Mouse (Mus musculus): Measurements from ENCODE around the gene Plxdc1. TPM values are rescaled to one million over a fixed set of nuclear protein-coding genes. Genes with fewer than 3 reads are reported as not detected.

Gene Plxdc1
- polyA plus RNA-seq, 1 experiment from 2014 or later = 0.44 TPM

GRCm38 (mm10) chr11:97905941-97906340 is 80.3 kb downstream of the Plxdc1 start:
- WGBS = 48% methylated on average over 2 of the region's 2 CpGs
- Histone ChIP-seq H3K27me3 (replicated peaks) (0 out of 2 replicates have a peak, but pooled peaks cover under 1% of the 10 kb centered on the region), H3K9me3 (no peaks in the 10 kb centered on the region)

DNA sequence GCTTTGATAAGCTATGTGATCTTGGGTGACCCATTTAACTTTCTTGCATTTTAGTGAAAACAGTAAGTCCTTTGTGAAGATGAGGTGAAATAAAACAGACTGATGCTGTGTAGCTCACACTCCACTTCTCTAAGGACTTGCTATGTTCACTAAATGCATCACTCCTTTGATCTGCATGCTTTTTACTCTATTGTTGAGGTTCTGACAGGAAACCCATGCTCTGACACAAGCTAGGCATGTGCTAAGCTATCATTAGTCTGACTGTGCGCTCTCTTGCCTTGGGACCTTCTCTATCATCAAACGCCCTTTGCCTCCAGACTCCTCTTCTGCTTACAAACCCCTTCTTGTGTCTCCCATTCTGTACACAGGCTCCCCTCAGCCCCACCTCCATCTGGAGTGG is 80.7 kb downstream of the Plxdc1 start:
- no peaks in the 10 kb centered on the region for H3K36me3 ChIP-seq
- H3K4me1 ChIP-seq = no peaks in the 10 kb centered on the region
- H3K4me2 ChIP-seq = no peak overlapping the region
- ATAC-seq (ENCODE audit: extremely low read depth, insufficient number of reproducible peaks, low FRiP score, low TSS enrichment) = no peak
- no peak overlapping the region for H3K27ac ChIP-seq (replicated peaks)
- H3K9ac ChIP-seq = no peak overlapping the region
- H3K9me3 ChIP-seq = no peaks in the 10 kb centered on the region
- H3K27me3 ChIP-seq (replicated peaks) = peaks cover 4% of the 10 kb centered on the region; the same call in 1 of the 2 replicates
- no peak overlapping the region for H3K4me3 ChIP-seq
- 82% methylated on average over 2 of the region's 2 CpGs for WGBS

More at GRCm38 (mm10) chr11:97905941-97906340, 80.3 kb downstream of the Plxdc1 start:
- no peak overlapping the region for H3K9ac ChIP-seq
- no peaks in the 10 kb centered on the region for H3K36me3 ChIP-seq
- H3K4me1 ChIP-seq = no peaks in the 10 kb centered on the region
- ATAC-seq (ENCODE audit: extremely low read depth, insufficient number of reproducible peaks, low FRiP score, low TSS enrichment) = no peak
- H3K4me2 ChIP-seq = no peak overlapping the region
- H3K4me3 ChIP-seq = no peak overlapping the region
- no peak overlapping the region for H3K27ac ChIP-seq (replicated peaks)

DNA sequence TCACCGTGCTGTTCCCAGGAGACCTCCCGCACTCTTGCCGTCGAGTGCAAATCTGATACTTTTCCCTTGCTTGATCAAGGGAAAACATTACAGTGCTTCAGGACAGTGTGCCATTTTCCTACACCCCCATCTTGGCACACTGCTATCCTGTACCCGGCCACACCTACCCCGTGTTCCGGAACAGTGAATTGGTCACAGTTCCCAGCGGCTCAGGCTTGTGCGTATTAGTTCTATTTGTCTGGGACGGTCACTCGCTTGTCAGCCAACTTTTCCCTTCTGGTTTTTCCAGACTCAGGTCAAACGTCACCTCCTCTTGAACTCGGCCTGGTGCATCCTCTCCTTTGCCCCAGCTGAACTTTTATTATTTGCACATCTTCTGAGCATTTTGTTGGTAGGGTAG is 81.4 kb downstream of the Plxdc1 start:
- Histone ChIP-seq H3K27ac (replicated peaks) (no peak overlapping the region), H3K4me2 (no peak overlapping the region), H3K9me3 (no peaks in the 10 kb centered on the region), H3K27me3 (replicated peaks) (peaks cover 7% of the 10 kb centered on the region; the same call in 1 of the 2 replicates), H3K4me3 (no peak overlapping the region), H3K4me1 (no peaks in the 10 kb centered on the region), H3K9ac (no peak overlapping the region), H3K36me3 (no peaks in the 10 kb centered on the region)
- ATAC-seq (ENCODE audit: extremely low read depth, insufficient number of reproducible peaks, low FRiP score, low TSS enrichment) = no peak
- 82% methylated on average over 13 of the region's 13 CpGs for WGBS

- H3K27me3 ChIP-seq (replicated peaks) = peaks cover 7% of the 10 kb centered on the region; the same call in 1 of the 2 replicates
- H3K27ac ChIP-seq (replicated peaks) = no peak overlapping the region
- no peaks in the 10 kb centered on the region for H3K36me3 ChIP-seq
- 69% methylated on average over 6 of the region's 6 CpGs for WGBS
- no peaks in the 10 kb centered on the region for H3K9me3 ChIP-seq
- no peak overlapping the region for H3K9ac ChIP-seq
- no peak for ATAC-seq (ENCODE audit: extremely low read depth, insufficient number of reproducible peaks, low FRiP score, low TSS enrichment)
- no peak overlapping the region for H3K4me3 ChIP-seq
- no peaks in the 10 kb centered on the region for H3K4me1 ChIP-seq
- H3K4me2 ChIP-seq = no peak overlapping the region
These were observed 84.4 kb downstream of the Plxdc1 start for GRCm38 (mm10) chr11:97901806-97902205.

DNA sequence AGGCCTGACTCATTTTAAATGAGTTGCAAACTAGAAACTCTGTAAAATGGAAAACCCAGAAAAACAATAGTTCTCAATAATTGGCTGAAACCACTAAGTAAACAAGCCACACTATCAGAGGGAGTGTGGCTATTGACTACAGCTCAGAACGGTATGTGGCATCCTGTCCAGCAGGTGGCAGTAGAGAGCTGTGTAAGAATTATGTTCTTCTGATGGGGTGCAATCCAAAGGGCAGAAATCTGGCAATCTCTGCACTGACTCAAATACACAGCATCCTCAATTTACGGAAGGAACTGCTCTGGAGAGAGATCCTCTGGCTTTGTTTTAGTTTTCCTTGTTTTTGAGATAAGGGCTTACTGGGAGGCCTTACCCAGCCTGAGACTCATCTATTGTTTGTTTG is 86.4 kb downstream of the Plxdc1 start:
- Histone ChIP-seq H3K27ac (replicated peaks) (no peak overlapping the region), H3K9ac (no peak overlapping the region), H3K36me3 (no peaks in the 10 kb centered on the region), H3K4me2 (no peak overlapping the region), H3K4me3 (no peak overlapping the region), H3K4me1 (no peaks in the 10 kb centered on the region), H3K27me3 (replicated peaks) (peaks cover 7% of the 10 kb centered on the region; the same call in 1 of the 2 replicates), H3K9me3 (no peaks in the 10 kb centered on the region)
- 3% methylated on average over 2 of the region's 2 CpGs for WGBS
- ATAC-seq (ENCODE audit: extremely low read depth, insufficient number of reproducible peaks, low FRiP score, low TSS enrichment) = 0 out of 2 replicates have a peak, but pooled peaks have one; percentile 31

DNA sequence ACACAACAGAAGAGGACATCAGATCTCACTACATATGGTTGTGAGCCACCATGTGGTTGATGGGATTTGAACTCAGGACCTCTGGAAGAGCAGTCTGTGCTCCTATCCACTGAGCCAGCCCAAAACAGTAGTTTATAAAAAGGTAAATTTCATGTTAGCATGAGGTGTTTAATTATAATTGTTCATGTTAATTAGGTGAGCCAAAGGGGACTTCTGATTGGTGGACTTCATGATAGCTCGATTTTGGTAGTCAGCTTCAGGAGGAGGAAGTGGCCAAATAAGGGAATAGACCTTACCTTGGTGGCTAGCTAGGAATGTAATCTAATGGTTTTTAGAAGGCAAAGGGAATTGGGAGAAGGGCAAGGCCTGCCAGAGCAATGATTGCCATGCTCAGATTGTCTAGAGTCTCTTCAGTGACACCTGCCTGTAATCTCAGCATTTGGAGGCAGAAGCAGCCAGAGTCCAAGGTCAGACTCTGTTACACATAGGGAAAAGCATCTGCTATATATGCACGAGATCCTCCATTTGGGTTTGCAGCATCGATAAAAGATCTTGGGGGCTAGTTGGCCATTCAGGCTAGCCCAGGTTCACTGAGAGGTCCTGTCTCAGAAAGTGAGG is 88.6 kb downstream of the Plxdc1 start:
- no peaks in the 10 kb centered on the region for H3K4me1 ChIP-seq
- no peaks in the 10 kb centered on the region; the same call in 1 of the 2 replicates for H3K9me3 ChIP-seq
- ATAC-seq (ENCODE audit: extremely low read depth, insufficient number of reproducible peaks, low FRiP score, low TSS enrichment) = no peak
- H3K27ac ChIP-seq (replicated peaks) = no peak overlapping the region
- H3K4me3 ChIP-seq = no peak overlapping the region
- 79% methylated on average over 3 of the region's 3 CpGs for WGBS
- peaks cover 7% of the 10 kb centered on the region; the same call in 1 of the 2 replicates for H3K27me3 ChIP-seq (replicated peaks)
- no peak overlapping the region for H3K4me2 ChIP-seq
- no peaks in the 10 kb centered on the region for H3K36me3 ChIP-seq
- no peak overlapping the region for H3K9ac ChIP-seq

DNA sequence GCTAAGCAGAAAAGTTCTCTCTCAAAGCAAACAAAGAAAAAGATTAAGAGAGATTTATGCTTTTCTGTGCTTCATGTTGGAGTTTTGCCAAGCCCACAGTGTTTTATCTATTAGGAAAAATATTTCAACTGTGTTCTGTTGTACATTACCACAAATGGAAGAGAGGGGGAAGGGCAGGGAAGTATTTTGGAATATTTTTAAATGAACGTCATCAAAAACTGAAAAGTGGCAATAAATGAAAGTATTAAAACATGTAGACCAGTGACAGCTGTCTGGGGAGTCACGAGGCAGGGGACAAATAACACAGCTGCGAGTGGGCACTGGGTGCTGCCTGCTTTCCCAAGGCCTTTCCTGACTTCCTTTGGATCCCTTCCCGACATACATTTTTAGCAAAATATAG is 89.6 kb downstream of the Plxdc1 start:
- peak overlapping the region; percentile 24 for H3K27ac ChIP-seq (replicated peaks)
- ATAC-seq (ENCODE audit: extremely low read depth, insufficient number of reproducible peaks, low FRiP score, low TSS enrichment) = no peak
- no peak overlapping the region for H3K9ac ChIP-seq
- peaks cover 7% of the 10 kb centered on the region; the same call in 1 of the 2 replicates for H3K27me3 ChIP-seq (replicated peaks)
- WGBS = 66% methylated on average over 4 of the region's 4 CpGs
- H3K4me2 ChIP-seq = no peak overlapping the region
- H3K4me3 ChIP-seq = no peak overlapping the region
- no peaks in the 10 kb centered on the region for H3K4me1 ChIP-seq
- H3K36me3 ChIP-seq = no peaks in the 10 kb centered on the region
- H3K9me3 ChIP-seq = no peaks in the 10 kb centered on the region; the same call in 1 of the 2 replicates

GRCm38 (mm10) chr11:97891821-97892220 is 94.4 kb downstream of the Plxdc1 start:
- H3K9ac ChIP-seq = no peak overlapping the region
- ATAC-seq (ENCODE audit: extremely low read depth, insufficient number of reproducible peaks, low FRiP score, low TSS enrichment) = no peak
- no peak overlapping the region for H3K4me2 ChIP-seq
- H3K27me3 ChIP-seq (replicated peaks) = no peaks in the 10 kb centered on the region
- no peak overlapping the region for H3K4me3 ChIP-seq
- H3K36me3 ChIP-seq = no peaks in the 10 kb centered on the region
- no peaks in the 10 kb centered on the region; the same call in 1 of the 2 replicates for H3K9me3 ChIP-seq
- H3K27ac ChIP-seq (replicated peaks) = no peak overlapping the region
- H3K4me1 ChIP-seq = no peaks in the 10 kb centered on the region
- WGBS = 73% methylated on average over 5 of the region's 5 CpGs

DNA sequence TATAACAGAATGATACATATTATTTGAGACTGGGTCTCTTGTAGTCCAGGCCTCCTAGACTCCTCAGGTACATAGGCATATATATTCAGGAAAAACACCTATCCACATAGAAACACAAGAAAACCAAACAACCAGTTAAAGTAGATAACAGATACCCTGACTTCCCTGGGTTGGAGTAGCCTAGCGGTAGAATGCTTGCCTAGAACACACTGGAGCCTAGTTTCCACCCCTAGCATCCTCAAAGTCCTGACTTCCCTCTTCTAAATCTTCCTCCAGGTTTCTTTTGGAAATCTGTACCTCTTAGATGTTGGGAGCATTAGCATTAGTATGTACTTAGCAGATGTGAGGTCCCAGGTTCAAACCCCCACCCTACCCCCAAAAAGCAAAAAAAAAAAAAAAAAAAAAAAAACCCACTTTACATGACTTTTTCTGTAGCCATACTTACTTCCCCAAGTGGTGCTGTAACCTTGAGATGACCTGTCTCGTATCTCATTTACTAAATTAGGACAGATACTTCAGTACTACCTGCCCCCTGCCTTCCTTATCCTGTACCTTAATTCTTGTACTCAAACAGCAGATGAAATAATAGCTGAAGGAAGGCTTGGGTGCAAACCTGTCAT is 100.8 kb downstream of the Plxdc1 start:
- 0 out of 2 replicates have a peak, but pooled peaks cover 3% of the 10 kb centered on the region for H3K4me1 ChIP-seq
- no peak overlapping the region for H3K9ac ChIP-seq
- H3K4me2 ChIP-seq = no peak overlapping the region
- 78% methylated on average over 2 of the region's 2 CpGs for WGBS
- no peaks in the 10 kb centered on the region for H3K36me3 ChIP-seq
- no peak for ATAC-seq (ENCODE audit: extremely low read depth, insufficient number of reproducible peaks, low FRiP score, low TSS enrichment)
- H3K9me3 ChIP-seq = 0 out of 2 replicates have a peak, but pooled peaks cover 3% of the 10 kb centered on the region
- H3K27ac ChIP-seq (replicated peaks) = peak overlapping the region; percentile 83; the same call in 1 of the 2 replicates
- H3K27me3 ChIP-seq (replicated peaks) = no peaks in the 10 kb centered on the region
- H3K4me3 ChIP-seq = peak overlapping the region; percentile 65; the same call in 1 of the 2 replicates

DNA sequence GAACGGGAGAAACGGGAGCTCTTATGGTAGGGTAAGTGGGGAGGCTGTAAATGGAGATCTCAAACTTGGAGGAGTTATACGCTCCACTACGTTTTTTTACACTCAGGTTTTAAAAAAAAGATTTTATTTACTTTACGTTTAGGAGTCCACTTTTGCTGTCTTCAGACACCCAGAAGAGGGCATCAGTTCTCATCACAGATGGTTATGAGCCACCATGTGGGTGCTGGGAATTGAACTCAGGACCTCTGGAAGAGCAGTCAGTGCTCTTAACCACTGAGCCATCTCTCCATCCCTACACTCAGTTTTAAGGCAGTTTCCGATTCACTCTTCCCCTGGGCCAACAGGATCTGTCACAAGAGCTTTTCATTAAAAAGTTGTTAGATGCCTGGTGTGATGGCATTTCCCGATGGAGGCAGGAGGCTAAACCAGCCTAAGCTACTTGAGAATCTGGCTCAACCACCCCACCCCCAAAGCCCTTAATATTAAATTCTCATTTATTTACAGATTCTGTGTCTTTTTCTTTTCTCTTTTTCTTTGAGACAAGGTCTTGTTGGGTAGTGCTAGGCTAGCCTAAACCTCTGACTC is 101.6 kb downstream of the Plxdc1 start:
- no peak for ATAC-seq (ENCODE audit: extremely low read depth, insufficient number of reproducible peaks, low FRiP score, low TSS enrichment)
- Histone ChIP-seq H3K4me2 (peak overlapping the region; percentile 71), H3K27me3 (replicated peaks) (no peaks in the 10 kb centered on the region), H3K4me1 (0 out of 2 replicates have a peak, but pooled peaks cover 3% of the 10 kb centered on the region), H3K9ac (peak overlapping the region; percentile 75), H3K9me3 (0 out of 2 replicates have a peak, but pooled peaks cover 3% of the 10 kb centered on the region), H3K4me3 (peak overlapping the region; percentile 65), H3K27ac (replicated peaks) (peak overlapping the region; percentile 83), H3K36me3 (no peaks in the 10 kb centered on the region)
- WGBS = 28% methylated on average over 7 of the region's 7 CpGs

- 0 out of 2 replicates have a peak, but pooled peaks cover 3% of the 10 kb centered on the region for H3K4me1 ChIP-seq
- H3K4me3 ChIP-seq = peak within 1 kb of the TSS; percentile 65
- peak within 1 kb of the TSS; percentile 83 for H3K27ac ChIP-seq (replicated peaks)
- H3K9ac ChIP-seq = peak within 1 kb of the TSS; percentile 76
- ATAC-seq (ENCODE audit: extremely low read depth, insufficient number of reproducible peaks, low FRiP score, low TSS enrichment) = peak; percentile 95
- WGBS = under 1% methylated on average over 37 of the region's 37 CpGs
- no peaks in the 10 kb centered on the region for H3K27me3 ChIP-seq (replicated peaks)
- 0 out of 2 replicates have a peak, but pooled peaks cover 3% of the 10 kb centered on the region for H3K9me3 ChIP-seq
- no peaks in the 10 kb centered on the region for H3K36me3 ChIP-seq
- peak within 1 kb of the TSS; percentile 71 for H3K4me2 ChIP-seq
These were observed 102.2 kb downstream of the Plxdc1 start, which contains the start of gene Fbxo47 for GRCm38 (mm10) chr11:97883918-97884600. TSS of gene Fbxo47 (minus strand) at chr11:97884154.

Data from heart, embryonic 13.5 days (tissue).